Mouse (Mus musculus) midbrain, embryonic 16.5 days (tissue): ENCODE measurements at regions not wholly inside any gene's neighbourhood (a gene's known extent, or its start where the extent isn't known, plus 50 kb on each side); places are given as distances from the start of the nearest gene placed in this dataset.
A peak's percentile ranks its signal among the peaks of the same experiment; 100 is the strongest.

ENCODE experiments used
- ATAC-seq: fragments of 200-750 bp; cut with Nextera tagmentation; 2 replicates; pipeline ENCODE4 v1.8.0; 2017; ENCODE audit warnings: moderate TSS enrichment
- H3K27ac ChIP-seq: fragments of 300-500 bp; sonication (generic); 2 replicates; pipeline ENCODE4 v1.5.1; 2014; ENCODE audit warnings: mild to moderate bottlenecking, low read length, mixed read lengths
- H3K27me3 ChIP-seq: fragments of 300-500 bp; sonication (generic); 2 replicates; pipeline ENCODE4 v1.6.1; 2014; ENCODE audit warnings: low read depth, low read length, mixed read lengths; ENCODE audit not compliant: control insufficient read depth, insufficient read depth
- H3K36me3 ChIP-seq: fragments of 300-500 bp; sonication (generic); 2 replicates; pipeline ENCODE4 v1.6.1; 2014; ENCODE audit warnings: mild to moderate bottlenecking, low read length, moderate library complexity, mixed read lengths; ENCODE audit not compliant: control insufficient read depth, insufficient read depth
- H3K4me1 ChIP-seq: fragments of 300-500 bp; sonication (generic); 2 replicates; pipeline ENCODE4 v1.6.1; 2014; ENCODE audit warnings: mild to moderate bottlenecking, low read length, mixed read lengths; ENCODE audit not compliant: control insufficient read depth, insufficient read depth
- H3K4me2 ChIP-seq: fragments of 300-500 bp; sonication (generic); 2 replicates; pipeline ENCODE4 v1.6.1; 2014; ENCODE audit warnings: mild to moderate bottlenecking, low read length, mixed read lengths
- H3K4me3 ChIP-seq: fragments of 300-500 bp; sonication (generic); 2 replicates; pipeline ENCODE4 v1.5.1; 2014; ENCODE audit warnings: low read depth, mild to moderate bottlenecking, low read length, moderate library complexity, mixed read lengths
- H3K9ac ChIP-seq: fragments of 300-500 bp; sonication (generic); 2 replicates; pipeline ENCODE4 v1.6.1; 2014; ENCODE audit warnings: low read depth, low read length, mixed read lengths
- H3K9me3 ChIP-seq: fragments of 300-500 bp; sonication (generic); replicated peaks from 2 replicates; pipeline ENCODE4 v1.6.1; 2014; ENCODE audit warnings: mild to moderate bottlenecking, low read length, mixed read lengths; ENCODE audit not compliant: control insufficient read depth, poor library complexity, severe bottlenecking
- WGBS: fragments of 180-500 bp; shearing (Covaris S2); extraction: QIAGEN DNeasy Blood & Tissue Kit; methylation state at CpG from one replicate; pipeline ENCODE4 v1.1.7; 2014; 5-methylcytosine and 5-hydroxymethylcytosine counted together

- no peak for ATAC-seq
- Histone ChIP-seq H3K36me3 (no peaks in the 10 kb centered on the region), H3K4me3 (no peak overlapping the region), H3K4me1 (no peaks in the 10 kb centered on the region), H3K4me2 (no peak overlapping the region), H3K27me3 (no peaks in the 10 kb centered on the region), H3K9ac (no peak overlapping the region), H3K9me3 (no peaks in the 10 kb centered on the region), H3K27ac (no peak overlapping the region)
- WGBS, result 91% methylated on average over 4 of the region's 4 CpGs
Measured at GRCm38 (mm10) chr2:78173784-78174183, 227.6 kb upstream of the Cwc22 start.

GRCm38 (mm10) chr2:78172819-78173218 is 226.6 kb upstream of the Cwc22 start:
- no peak overlapping the region for H3K27ac ChIP-seq
- no peaks in the 10 kb centered on the region for H3K4me1 ChIP-seq
- H3K9me3 ChIP-seq, result no peaks in the 10 kb centered on the region
- ATAC-seq, result no peak
- H3K27me3 ChIP-seq, result no peaks in the 10 kb centered on the region
- WGBS, result 53% methylated on average over 4 of the region's 4 CpGs
- H3K36me3 ChIP-seq, result no peaks in the 10 kb centered on the region
- H3K4me2 ChIP-seq, result no peak overlapping the region
- no peak overlapping the region for H3K9ac ChIP-seq
- no peak overlapping the region for H3K4me3 ChIP-seq

GRCm38 (mm10) chr2:78170162-78170747 is 224.1 kb upstream of the Cwc22 start:
- no peak for ATAC-seq
- H3K9me3 ChIP-seq, result no peaks in the 10 kb centered on the region
- no peak overlapping the region for H3K27ac ChIP-seq
- no peaks in the 10 kb centered on the region for H3K27me3 ChIP-seq
- 59% methylated on average over 6 of the region's 6 CpGs for WGBS
- no peak overlapping the region for H3K4me3 ChIP-seq
- H3K36me3 ChIP-seq, result no peaks in the 10 kb centered on the region
- no peak overlapping the region for H3K9ac ChIP-seq
- H3K4me1 ChIP-seq, result no peaks in the 10 kb centered on the region
- no peak overlapping the region for H3K4me2 ChIP-seq

- no peak for ATAC-seq
- H3K4me3 ChIP-seq, result no peak overlapping the region
- H3K4me2 ChIP-seq, result no peak overlapping the region
- H3K9ac ChIP-seq, result no peak overlapping the region
- H3K36me3 ChIP-seq, result no peaks in the 10 kb centered on the region
- H3K9me3 ChIP-seq, result no peaks in the 10 kb centered on the region
- WGBS, result 81% methylated on average over 13 of the region's 13 CpGs
- no peaks in the 10 kb centered on the region for H3K27me3 ChIP-seq
- no peaks in the 10 kb centered on the region for H3K4me1 ChIP-seq
- H3K27ac ChIP-seq, result no peak overlapping the region
Measured at GRCm38 (mm10) chr2:78165429-78165828, 219.3 kb upstream of the Cwc22 start.

DNA sequence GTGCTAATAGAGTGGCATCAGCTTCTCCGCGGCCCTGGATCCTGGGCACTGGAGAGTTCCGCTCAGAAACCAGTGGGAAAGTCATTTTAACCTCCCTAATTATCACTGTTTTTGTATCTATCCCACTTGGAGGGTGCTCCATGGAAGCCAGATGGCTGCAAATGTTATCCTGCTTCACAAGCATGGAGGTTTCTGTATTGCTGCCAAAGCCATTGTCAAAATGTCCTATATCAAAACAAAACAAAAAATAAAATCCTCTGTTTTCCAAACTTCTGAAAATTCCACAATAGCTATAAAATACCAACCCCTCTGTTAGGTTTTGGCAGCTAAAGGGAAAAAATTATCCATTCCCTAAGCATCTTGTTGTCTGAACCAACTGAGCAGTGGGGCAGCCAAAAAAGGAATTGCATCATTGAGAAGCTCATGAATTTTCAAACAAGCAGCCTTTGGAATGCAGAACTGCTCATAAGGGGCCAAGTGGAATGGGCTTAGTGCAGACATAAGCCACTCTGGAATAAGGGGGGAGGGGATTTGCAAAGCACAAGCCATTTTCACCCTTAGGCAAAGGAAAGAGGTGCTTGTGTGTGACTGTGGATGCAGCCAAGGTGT is 213.8 kb upstream of the Cwc22 start:
- Histone ChIP-seq H3K9ac (no peak overlapping the region), H3K4me3 (no peak overlapping the region), H3K4me2 (no peak overlapping the region), H3K9me3 (no peaks in the 10 kb centered on the region), H3K27me3 (no peaks in the 10 kb centered on the region), H3K36me3 (no peaks in the 10 kb centered on the region), H3K4me1 (no peaks in the 10 kb centered on the region), H3K27ac (peak overlapping the region; percentile 19; the same call in 1 of the 2 replicates)
- peak; percentile 90 for ATAC-seq
- 27% methylated on average over 3 of the region's 3 CpGs for WGBS

- ATAC-seq, result no peak
- Histone ChIP-seq H3K27ac (no peak overlapping the region), H3K27me3 (no peaks in the 10 kb centered on the region), H3K9me3 (no peaks in the 10 kb centered on the region), H3K9ac (no peak overlapping the region), H3K4me2 (no peak overlapping the region), H3K4me3 (no peak overlapping the region), H3K36me3 (no peaks in the 10 kb centered on the region), H3K4me1 (no peaks in the 10 kb centered on the region)
- WGBS, result 63% methylated on average over 3 of the region's 3 CpGs
Measured at GRCm38 (mm10) chr2:78110335-78110734, 164.2 kb upstream of the Cwc22 start.

- no peaks in the 10 kb centered on the region for H3K9me3 ChIP-seq
- H3K36me3 ChIP-seq, result no peaks in the 10 kb centered on the region
- no peak overlapping the region for H3K4me3 ChIP-seq
- H3K4me1 ChIP-seq, result no peaks in the 10 kb centered on the region
- WGBS, result 95% methylated on average over 2 of the region's 2 CpGs
- no peak overlapping the region for H3K27ac ChIP-seq
- no peaks in the 10 kb centered on the region for H3K27me3 ChIP-seq
- no peak overlapping the region for H3K4me2 ChIP-seq
- ATAC-seq, result no peak
- no peak overlapping the region for H3K9ac ChIP-seq
Measured at GRCm38 (mm10) chr2:78095536-78095935, 149.4 kb upstream of the Cwc22 start.

- Histone ChIP-seq H3K27ac (no peak overlapping the region), H3K36me3 (no peaks in the 10 kb centered on the region), H3K9me3 (no peaks in the 10 kb centered on the region), H3K4me2 (no peak overlapping the region), H3K9ac (no peak overlapping the region), H3K4me1 (no peaks in the 10 kb centered on the region), H3K27me3 (no peaks in the 10 kb centered on the region), H3K4me3 (no peak overlapping the region)
- ATAC-seq, result no peak
Measured at GRCm38 (mm10) chr2:78094921-78095320, 148.7 kb upstream of the Cwc22 start.

GRCm38 (mm10) chr2:78064321-78065037 is 118.3 kb upstream of the Cwc22 start:
- H3K9me3 ChIP-seq, result no peaks in the 10 kb centered on the region
- H3K27me3 ChIP-seq, result no peaks in the 10 kb centered on the region; the same call in 1 of the 2 replicates
- H3K4me1 ChIP-seq, result peaks cover 6% of the 10 kb centered on the region
- no peak overlapping the region for H3K9ac ChIP-seq
- no peaks in the 10 kb centered on the region for H3K36me3 ChIP-seq
- H3K27ac ChIP-seq, result 0 out of 2 replicates have a peak overlapping the region, but pooled peaks have one; percentile 34
- no peak overlapping the region for H3K4me3 ChIP-seq
- peak; percentile 67; the same call in 1 of the 2 replicates for ATAC-seq
- peak overlapping the region; percentile 8; the same call in 1 of the 2 replicates for H3K4me2 ChIP-seq
- 29% methylated on average over 16 of the region's 16 CpGs for WGBS
